Mouse (Mus musculus): ENCODE data around the gene Babam2.

Babam2 gene

GRCm38 (mm10) chr5:31697644-31698296, at the start of gene Babam2:
Babam2 (plus strand) TSS chr5:31697684.
- peak; percentile 83 to 95 for DNase-seq (ENCODE audit: low spot score in 2 of 2)

- DNase-seq (ENCODE audit: low spot score in 2 of 2): no peak
Observed at GRCm38 (mm10) chr5:31650518-31651288, 46.8 kb upstream of the Babam2 start.

GRCm38 (mm10) chr5:31655688-31656190, 41.7 kb upstream of the Babam2 start:
- no peak for DNase-seq (ENCODE audit: low spot score in 2 of 2)

GRCm38 (mm10) chr5:31666176-31666575, 31.3 kb upstream of the Babam2 start:
- no peak for DNase-seq (ENCODE audit: low spot score in 2 of 2)

GRCm38 (mm10) chr5:31668325-31668968, 29.0 kb upstream of the Babam2 start:
- no peak for DNase-seq (ENCODE audit: low spot score in 2 of 2)

GRCm38 (mm10) chr5:31669984-31670383, 27.5 kb upstream of the Babam2 start:
- no peak for DNase-seq (ENCODE audit: low spot score in 2 of 2)

- DNase-seq (ENCODE audit: low spot score in 2 of 2): no peak
Observed at GRCm38 (mm10) chr5:31671137-31671536, 26.3 kb upstream of the Babam2 start.

GRCm38 (mm10) chr5:31673431-31673830, 24.1 kb upstream of the Babam2 start:
- DNase-seq (ENCODE audit: low spot score in 2 of 2): no peak

GRCm38 (mm10) chr5:31678000-31678399, 19.5 kb upstream of the Babam2 start:
- no peak for DNase-seq (ENCODE audit: low spot score in 2 of 2)

- DNase-seq (ENCODE audit: low spot score in 2 of 2): no peak
Observed at GRCm38 (mm10) chr5:31680183-31680582, 17.3 kb upstream of the Babam2 start.

- no peak for DNase-seq (ENCODE audit: low spot score in 2 of 2)
Observed at GRCm38 (mm10) chr5:31682305-31682704, 15.2 kb upstream of the Babam2 start.

- DNase-seq (ENCODE audit: low spot score in 2 of 2): no peak
Observed at GRCm38 (mm10) chr5:31686040-31686439, 11.4 kb upstream of the Babam2 start.

- no peak for DNase-seq (ENCODE audit: low spot score in 2 of 2)
Observed at GRCm38 (mm10) chr5:31687972-31688371, 9.5 kb upstream of the Babam2 start.

- DNase-seq (ENCODE audit: low spot score in 2 of 2): no peak
Observed at GRCm38 (mm10) chr5:31693191-31693590, 4.3 kb upstream of the Babam2 start.

GRCm38 (mm10) chr5:31696971-31697643, 377 bp upstream of the Babam2 start, which contains the start of gene Rbks:
Rbks (minus strand) TSS chr5:31697627.
- no peak for DNase-seq (ENCODE audit: low spot score in 2 of 2)

- peak; percentile 71 to 79 for DNase-seq (ENCODE audit: low spot score in 2 of 2)
Observed at GRCm38 (mm10) chr5:31698297-31698726, 828 bp downstream of the Babam2 start.

- no peak for DNase-seq (ENCODE audit: low spot score in 2 of 2)
Observed at GRCm38 (mm10) chr5:31698931-31699330, 1.4 kb downstream of the Babam2 start.

GRCm38 (mm10) chr5:31699397-31699796, 1.9 kb downstream of the Babam2 start:
- no peak for DNase-seq (ENCODE audit: low spot score in 2 of 2)

GRCm38 (mm10) chr5:31704971-31705370, 7.5 kb downstream of the Babam2 start:
- no peak for DNase-seq (ENCODE audit: low spot score in 2 of 2)

- DNase-seq (ENCODE audit: low spot score in 2 of 2): no peak
Observed at GRCm38 (mm10) chr5:31706826-31707225, 9.3 kb downstream of the Babam2 start.

GRCm38 (mm10) chr5:31709389-31709788, 11.9 kb downstream of the Babam2 start:
- peak in 1 of 2 experiments; percentile 16 for DNase-seq (ENCODE audit: low spot score in 2 of 2)

GRCm38 (mm10) chr5:31713280-31713711, 15.8 kb downstream of the Babam2 start:
- DNase-seq (ENCODE audit: low spot score in 2 of 2): no peak

Data from spleen, postnatal 14 days (tissue).